Mouse (Mus musculus) E14TG2a.4 (cell line): ENCODE measurements around the gene Tas2r138.

Experiments
- H3K27me3 ChIP-seq: 2 replicates; pipeline ENCODE4 v1.6.1; 2014; ENCODE audit warnings: low read length, control low read depth; ENCODE audit not compliant: insufficient read depth
- H3K36me3 ChIP-seq: 2 replicates; pipeline ENCODE4 v1.6.1; 2014; ENCODE audit warnings: low read length, control low read depth; ENCODE audit not compliant: insufficient read depth
- H3K4me1 ChIP-seq: replicated peaks from 2 replicates; pipeline ENCODE4 v1.6.1; 2014; ENCODE audit warnings: low read depth, low read length, control low read depth
- H3K4me3 ChIP-seq: replicated peaks from 2 replicates; pipeline ENCODE4 v1.5.1; 2014; ENCODE audit warnings: mild to moderate bottlenecking, low read length
- H3K9me3 ChIP-seq: 2 replicates; pipeline ENCODE4 v1.6.1; 2014; ENCODE audit warnings: low read length, control low read depth
- CTCF ChIP-seq: conservative IDR thresholded peaks from 2 replicates; pipeline ENCODE4 v1.5.1; 2014; ENCODE audit warnings: low read length
- NANOG ChIP-seq: IDR thresholded peaks from 2 replicates; pipeline ENCODE4 v1.6.1; 2014; ENCODE audit warnings: borderline replicate concordance, low read length, mixed read lengths
- POU5F1 ChIP-seq: IDR thresholded peaks from 2 replicates; pipeline ENCODE4 v1.6.1; 2014; ENCODE audit warnings: low read length, borderline replicate concordance

Tas2r138 gene

DNA sequence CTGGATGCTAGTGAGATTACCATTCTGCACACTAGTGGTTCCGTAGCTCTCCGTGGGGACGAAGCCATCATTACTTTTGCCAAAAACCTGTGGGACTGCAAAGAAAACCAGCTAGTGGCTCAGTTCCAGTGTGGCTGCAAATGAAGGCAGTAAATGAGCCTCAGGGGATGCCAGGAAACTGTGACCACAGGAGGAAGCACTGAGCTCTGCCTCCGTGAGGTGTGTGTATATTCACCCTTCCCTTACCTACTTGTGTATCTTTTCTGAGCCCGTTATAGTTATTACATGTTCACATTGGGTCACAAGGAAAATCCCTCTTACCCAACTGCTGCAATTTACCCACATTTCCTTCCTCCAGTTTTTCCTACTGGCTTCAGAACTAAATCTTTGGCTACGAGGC, 28.8 kb downstream of the Tas2r138 start:
- H3K4me1 ChIP-seq, result no peaks in the 10 kb centered on the region
- H3K9me3 ChIP-seq, result no peaks in the 10 kb centered on the region
- no peaks in the 10 kb centered on the region for H3K27me3 ChIP-seq
- TF ChIP-seq NANOG (no peak), POU5F1 (no peak), CTCF (no peak)
- H3K4me3 ChIP-seq, result no peak overlapping the region
- no peaks in the 10 kb centered on the region for H3K36me3 ChIP-seq

DNA sequence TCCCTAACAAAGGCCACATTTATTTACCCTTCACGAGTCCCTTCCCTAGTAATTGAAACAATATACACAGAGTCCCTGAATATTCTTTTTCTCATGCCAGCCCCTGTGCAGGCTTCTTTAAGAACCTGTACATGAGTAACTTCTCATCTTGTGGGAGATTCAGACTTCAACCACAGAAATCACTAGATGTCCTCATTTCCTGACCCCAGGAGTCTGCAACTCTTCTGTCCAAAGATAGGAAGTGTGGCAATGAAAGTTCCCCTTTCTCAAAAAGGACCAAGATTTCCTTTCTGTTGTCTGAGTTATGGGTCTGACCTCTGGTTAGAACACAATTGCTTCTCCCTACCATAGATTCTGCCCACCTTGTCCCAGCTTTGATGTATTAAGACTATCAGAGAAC, 36.8 kb downstream of the Tas2r138 start:
- no peaks in the 10 kb centered on the region for H3K9me3 ChIP-seq
- TF ChIP-seq NANOG, result no peak
- no peak for TF ChIP-seq CTCF
- H3K4me1 ChIP-seq, result no peaks in the 10 kb centered on the region
- no peaks in the 10 kb centered on the region for H3K27me3 ChIP-seq
- H3K36me3 ChIP-seq, result no peaks in the 10 kb centered on the region
- no peak overlapping the region for H3K4me3 ChIP-seq

DNA sequence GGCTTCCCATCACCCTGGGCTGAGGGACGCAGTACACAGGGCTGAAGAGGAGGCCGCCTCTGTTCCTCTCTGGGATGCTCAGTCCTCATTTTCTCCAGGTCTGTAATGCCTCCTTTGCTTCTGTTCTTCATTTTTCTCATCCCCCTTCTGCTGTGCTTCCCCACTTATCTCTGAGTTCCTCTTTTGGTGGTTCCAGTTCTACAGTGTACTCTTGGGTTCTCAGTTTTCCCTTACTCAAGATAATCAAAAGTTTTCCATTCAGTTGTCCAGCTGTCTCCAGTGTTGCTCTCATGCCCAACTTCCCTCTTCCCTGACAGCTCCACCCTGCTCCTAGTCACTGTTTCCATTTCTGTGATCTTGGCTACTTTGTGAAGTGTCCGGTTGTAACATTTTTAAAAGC, 39.5 kb downstream of the Tas2r138 start:
- Histone ChIP-seq H3K27me3 (no peaks in the 10 kb centered on the region), H3K36me3 (no peaks in the 10 kb centered on the region), H3K9me3 (no peaks in the 10 kb centered on the region), H3K4me1 (no peaks in the 10 kb centered on the region), H3K4me3 (no peak overlapping the region)
- TF ChIP-seq NANOG, result no peak
- no peak for TF ChIP-seq CTCF
- TF ChIP-seq POU5F1, result no peak

DNA sequence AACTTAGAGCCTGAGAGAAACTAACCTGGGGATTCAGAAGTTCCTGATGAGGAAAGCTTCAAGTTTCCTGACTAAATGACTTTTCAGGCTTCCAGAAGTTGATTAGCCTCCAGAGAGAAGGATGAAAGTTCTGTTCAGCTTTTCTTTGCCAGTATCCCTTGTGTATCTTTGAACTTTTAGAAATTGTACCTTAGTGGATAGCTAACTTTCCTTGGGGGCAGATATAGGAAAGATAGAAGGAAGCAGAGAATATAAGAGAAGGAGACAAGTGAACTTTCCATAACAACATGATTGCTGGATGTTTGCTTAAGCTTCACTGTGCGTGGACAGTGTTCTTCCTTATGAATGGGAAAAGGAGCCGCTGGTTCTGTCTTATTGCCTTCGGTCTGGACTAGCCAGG, 43.9 kb downstream of the Tas2r138 start, which contains the start of gene Olfr460:
Gene Olfr460, plus strand, starts transcription at position 301 of the 400 bp plus-strand sequence.
- Histone ChIP-seq H3K36me3 (no peaks in the 10 kb centered on the region), H3K27me3 (no peaks in the 10 kb centered on the region), H3K4me1 (no peaks in the 10 kb centered on the region), H3K4me3 (no peak within 1 kb of the TSS), H3K9me3 (peaks cover 13% of the 10 kb centered on the region)
- TF ChIP-seq NANOG, result no peak
- TF ChIP-seq CTCF, result no peak
- TF ChIP-seq POU5F1, result no peak
